Mouse (Mus musculus) myocyte (in vitro differentiated cells): ENCODE measurements at regions not wholly inside any gene's neighbourhood (a gene's known extent, or its start where the extent isn't known, plus 50 kb on each side); places are given as distances from the start of the nearest gene placed in this dataset.

Source experiments
- CEBPB ChIP-seq: IDR thresholded peaks from 2 replicates; pipeline ENCODE4 v1.6.1; 2011; ENCODE audit warnings: mild to moderate bottlenecking, moderate library complexity; ENCODE audit not compliant: poor library complexity, insufficient read depth, severe bottlenecking
- E2F4 ChIP-seq: IDR thresholded peaks from one replicate; pipeline ENCODE4 v1.6.1; 2011; ENCODE audit warnings: mild to moderate bottlenecking, control low read depth, moderate library complexity; ENCODE audit not compliant: insufficient read depth
- POLR2A ChIP-seq: IDR thresholded peaks from one replicate; pipeline ENCODE4 v1.6.1; 2011; ENCODE audit warnings: low read depth, mild to moderate bottlenecking, control low read depth, moderate library complexity; ENCODE audit not compliant: insufficient read length
- REST ChIP-seq: IDR thresholded peaks from one replicate; pipeline ENCODE4 v1.6.1; 2011; ENCODE audit warnings: mild to moderate bottlenecking, control low read depth, moderate library complexity; ENCODE audit not compliant: insufficient read depth, insufficient read length
- TCF3 ChIP-seq: IDR thresholded peaks from one replicate; pipeline ENCODE4 v1.6.1; 2011; ENCODE audit warnings: low read depth, control low read depth; ENCODE audit not compliant: insufficient read length
- USF1 ChIP-seq: IDR thresholded peaks from one replicate; pipeline ENCODE4 v1.6.1; 2011; ENCODE audit warnings: low read depth, mild to moderate bottlenecking, control low read depth, moderate library complexity

GRCm38 (mm10) chr9:31976191-31976590 lies 62.9 kb upstream of the Barx2 start:
- TF ChIP-seq POLR2A (no peak), E2F4 (no peak), TCF3 (no peak), CEBPB (no peak), REST (no peak), USF1 (no peak)
